Comparison of ENCODE assay signal across 9 mouse cellular contexts in genomic region chr7:44864595-44865542, GRCm38 (mm10). TPM values are rescaled to one million over a fixed set of nuclear protein-coding genes. Genes with fewer than 3 reads are reported as not detected.
A peak's percentile ranks its signal among the peaks of the same experiment; 100 is the strongest.
DNase-seq lines count a peak whose midpoint lies in the region; ATAC-seq lines count a peak whose summit lies in the region.
"Had no signal": no experiment of that assay in that cellular context is flagged by ENCODE, and none has a peak within 500 bp of the region (broad histone marks: within the 10 kb centered on the region; RNA-seq: fewer than 3 reads in every experiment).

No protein-coding gene starts in this region.

- no peaks in the 10 kb centered on the region for H3K27me3 ChIP-seq in heart, embryonic 10.5 days (ENCODE audit: insufficient read depth, poor library complexity, severe bottlenecking)
- H3K27me3 ChIP-seq in limb, embryonic 13.5 days = no peaks in the 10 kb centered on the region
- H3K27me3 ChIP-seq: Patski had no signal

- peaks cover 69% of the 10 kb centered on the region for H3K36me3 ChIP-seq in heart, embryonic 10.5 days
- H3K36me3 ChIP-seq in limb, embryonic 13.5 days = peaks cover 74% of the 10 kb centered on the region

- intact Hi-C loops in heart, postnatal 25 days (cut with DNase I) = loop anchor here (5.0 to 10.0 kb wide), 2 partner anchors 32 to 850 kb away; partner anchors contain the start of genes Fuz, Rpl18 and Sphk2

- no peak overlapping the region for H3K27ac ChIP-seq in heart, embryonic 10.5 days
- H3K27ac ChIP-seq in limb, embryonic 13.5 days = peak overlapping the region; percentile 48; the same call in 1 of the 2 replicates

- peak overlapping the region; percentile 99; the same call in 1 of the 2 replicates for H3K4me2 ChIP-seq in limb, embryonic 13.5 days (replicated peaks)

- 0 out of 2 replicates have a peak overlapping the region, but pooled peaks have one; percentile 12 for H3K4me3 ChIP-seq in heart, embryonic 10.5 days
- H3K4me3 ChIP-seq in limb, embryonic 13.5 days = no peak overlapping the region

- DNase-seq in heart, embryonic 10.5 days (ENCODE audit: low spot score) = no peak
- no peak for DNase-seq in heart, postnatal 25 days (ENCODE audit: low spot score)
- DNase-seq in 416B (ENCODE audit: low read depth) = peak; percentile 42
- DNase-seq in cerebellum, postnatal 10 days = peak; percentile 52 to 56
- DNase-seq in adipocyte (ENCODE audit: low spot score) = no peak
- DNase-seq in urinary bladder, postnatal 14 days (ENCODE audit: low spot score) = no peak
- no peak for DNase-seq in layer of hippocampus, adult 11-12 months (ENCODE audit: low spot score)

- 83% methylated on average over 24 of the region's 24 CpGs for WGBS in heart, embryonic 10.5 days
- WGBS in limb, embryonic 13.5 days = 82% methylated on average over 24 of the region's 24 CpGs

- H3K9me3 ChIP-seq in heart, embryonic 10.5 days = no peaks in the 10 kb centered on the region
- H3K9me3 ChIP-seq in limb, embryonic 13.5 days = no peaks in the 10 kb centered on the region

- no peak overlapping the region for H3K9ac ChIP-seq in limb, embryonic 13.5 days

- ATAC-seq in limb, embryonic 13.5 days (ENCODE audit: low FRiP score, low read depth) = no peak
- ATAC-seq: Patski had no signal

- H3K4me1 ChIP-seq in heart, embryonic 10.5 days = peaks cover 62% of the 10 kb centered on the region
- peaks cover 41% of the 10 kb centered on the region for H3K4me1 ChIP-seq in limb, embryonic 13.5 days

RNA-seq across cellular contexts. Expression of gene Ptov1, which starts 4.7 kb away (rescaled TPM):
- polyA plus RNA-seq in heart, embryonic 10.5 days (2016; fragmentation: Nextera tagmentation; extraction: Ambion mirVana) = 258 and 316 TPM in 2 replicates
- total RNA-seq in heart, postnatal 25 days (2021) = 100 to 1,000 TPM; 153 to 165 TPM
- polyA plus RNA-seq in limb, embryonic 13.5 days (2015; fragmentation: Nextera tagmentation; extraction: Ambion mirVana) = 502 and 514 TPM in 2 replicates

RNA-seq across cellular contexts. Expression of gene Pnkp, which starts 7.9 kb away (rescaled TPM):
- 28.5 and 29.7 TPM in 2 replicates for polyA plus RNA-seq in heart, embryonic 10.5 days (2016; fragmentation: Nextera tagmentation; extraction: Ambion mirVana)
- 10 to 100 TPM; 16.0 to 16.6 TPM for total RNA-seq in heart, postnatal 25 days (2021)
- 33.1 and 33.9 TPM in 2 replicates for polyA plus RNA-seq in limb, embryonic 13.5 days (2015; fragmentation: Nextera tagmentation; extraction: Ambion mirVana)

RNA-seq across cellular contexts. Expression of gene Tbc1d17, which starts 16.0 kb away (rescaled TPM):
- polyA plus RNA-seq in heart, embryonic 10.5 days (2016; fragmentation: Nextera tagmentation; extraction: Ambion mirVana) = 56.9 and 67.3 TPM in 2 replicates
- total RNA-seq in heart, postnatal 25 days (2021) = 10 to 100 TPM; 44.3 to 47.0 TPM
- 86.0 and 90.5 TPM in 2 replicates for polyA plus RNA-seq in limb, embryonic 13.5 days (2015; fragmentation: Nextera tagmentation; extraction: Ambion mirVana)

RNA-seq across cellular contexts. Expression of gene Akt1s1, which starts 16.1 kb away (rescaled TPM):
- polyA plus RNA-seq in heart, embryonic 10.5 days (2016; fragmentation: Nextera tagmentation; extraction: Ambion mirVana) = 102 and 103 TPM in 2 replicates
- 10 to 100 TPM; 61.8 to 75.9 TPM for total RNA-seq in heart, postnatal 25 days (2021)
- polyA plus RNA-seq in limb, embryonic 13.5 days (2015; fragmentation: Nextera tagmentation; extraction: Ambion mirVana) = 112 and 122 TPM in 2 replicates

RNA-seq across cellular contexts. Expression of gene Med25, which starts 27.6 kb away (rescaled TPM):
- 90.5 and 95.6 TPM in 2 replicates for polyA plus RNA-seq in heart, embryonic 10.5 days (2016; fragmentation: Nextera tagmentation; extraction: Ambion mirVana)
- 10 to 100 TPM; 66.7 to 73.9 TPM for total RNA-seq in heart, postnatal 25 days (2021)
- polyA plus RNA-seq in limb, embryonic 13.5 days (2015; fragmentation: Nextera tagmentation; extraction: Ambion mirVana) = 118 and 119 TPM in 2 replicates

Comparison
In these comparisons a context has a peak if more than half of its experiments do, and no peak if none do; other contexts are left out.
1. DNase-seq: peak in 416B (single experiment) and cerebellum, postnatal 10 days (2 of 2); none in heart, embryonic 10.5 days (single experiment), heart, postnatal 25 days (single experiment), adipocyte (single experiment), urinary bladder, postnatal 14 days (single experiment) and layer of hippocampus, adult 11-12 months (single experiment).